Mouse (Mus musculus) gastrocnemius, postnatal 36 days (tissue): Measurements from ENCODE around the gene Prdx6. TPM values are rescaled to one million over a fixed set of nuclear protein-coding genes. Genes with fewer than 3 reads are reported as not detected.

Source experiments
- total RNA-seq, 2 experiments: library from RNA; stranded (reverse); gene quantifications; 2 replicates each; pipeline ENCODE4 v1.2.3; 2021

Gene Prdx6
- total RNA-seq, 2 experiments from 2014 or later, result 104 to 117 TPM

Other genes with a start within 250 kb of the Prdx6 start
- gene Zbtb37, start 216.4 kb downstream of the Prdx6 start, total RNA-seq, result 1 to 10 TPM; 5.3 to 7.1 TPM
- 10 to 100 TPM; 11.4 to 11.7 TPM for gene Dars2, start 180.6 kb downstream of the Prdx6 start, total RNA-seq
- gene Cenpl, start 180.5 kb downstream of the Prdx6 start, total RNA-seq, result under 1 TPM; 0.52 to 0.64 TPM
- 1 to 10 TPM; 7.5 to 7.8 TPM for gene Klhl20, start 119.7 kb downstream of the Prdx6 start, total RNA-seq
- not detected for gene Ankrd45, start 108.5 kb downstream of the Prdx6 start, total RNA-seq
- gene Tex50, start 91.9 kb downstream of the Prdx6 start, total RNA-seq, result not detected
- not detected for gene Tnfsf4, start 144.2 kb upstream of the Prdx6 start, total RNA-seq
- gene Tnfsf18, start 243.4 kb upstream of the Prdx6 start, total RNA-seq, result not detected